Mouse (Mus musculus) lung, adult 2 months (tissue): Measurements from ENCODE around the gene Smad6.

Source experiments
- CTCF ChIP-seq: fragments of 200-500 bp; IDR thresholded peaks from 2 replicates; pipeline ENCODE4 v1.5.1; 2011; ENCODE audit warnings: mild to moderate bottlenecking, low read length, control low read depth; ENCODE audit not compliant: insufficient read depth
- POLR2A ChIP-seq: fragments of 200-500 bp; IDR thresholded peaks from 2 replicates; pipeline ENCODE4 v1.6.1; 2011; ENCODE audit warnings: low read depth, mild to moderate bottlenecking, control low read depth, low read length, borderline replicate concordance; ENCODE audit errors: extremely low read depth

DNA sequence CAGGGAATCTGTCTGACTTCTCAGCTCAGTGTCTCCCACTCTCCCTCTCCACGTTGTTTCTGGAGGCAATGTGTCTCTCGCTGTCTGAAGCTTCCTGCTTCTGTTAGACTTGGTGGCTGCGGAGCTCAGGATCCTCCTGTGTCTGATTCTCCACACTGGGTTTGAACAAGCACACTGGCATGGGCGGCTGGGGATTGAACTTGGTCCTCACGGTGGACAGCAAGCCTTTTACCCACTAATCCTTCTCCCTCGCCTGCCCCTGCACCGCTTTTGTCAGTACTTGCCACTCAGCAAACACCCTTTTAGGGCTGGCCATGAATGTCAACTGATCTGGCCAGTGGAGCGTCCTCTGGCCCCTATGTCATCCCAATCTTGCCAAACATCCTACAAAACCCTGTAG, 22.5 kb upstream of the Smad6 start:
- TF ChIP-seq CTCF: no peak
- TF ChIP-seq POLR2A: no peak
